Mouse (Mus musculus): ENCODE measurements around the gene Pde6c.

Pde6c gene

DNA sequence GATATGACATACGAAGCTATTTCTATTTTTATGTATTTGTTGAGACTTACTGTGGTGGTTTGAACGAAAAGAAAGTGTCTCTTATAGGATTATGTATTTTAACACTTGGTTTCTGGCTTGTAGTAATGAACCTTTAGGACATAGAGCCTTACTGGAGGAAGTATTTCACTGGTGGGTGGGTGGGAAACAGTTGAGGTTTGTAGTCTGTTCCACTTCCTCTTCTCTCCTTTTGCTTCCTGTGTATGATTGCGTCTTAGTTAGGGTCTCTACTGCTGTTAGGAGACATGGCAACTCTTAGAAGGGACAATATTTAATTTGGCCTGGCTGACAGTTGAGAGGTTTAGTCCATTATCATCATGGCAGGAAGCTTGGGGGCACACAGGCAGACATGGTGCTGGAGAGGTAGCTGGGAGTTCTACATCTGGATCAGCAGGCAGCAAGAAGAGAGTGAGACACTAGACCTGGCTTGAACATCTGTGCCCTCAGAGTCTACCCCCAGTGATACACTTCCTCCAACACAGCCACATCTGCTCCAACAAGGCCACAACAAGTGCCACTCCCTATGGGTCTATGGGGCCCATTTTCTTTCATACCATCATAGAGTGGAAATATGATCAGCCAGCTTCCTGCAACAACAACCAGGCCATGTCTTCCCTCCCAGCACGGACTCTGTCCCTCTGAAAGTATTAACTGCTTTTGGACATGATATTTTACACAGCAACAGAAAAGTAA is 11.1 kb downstream of the Pde6c start:
- no peak for DNase-seq (ENCODE audit: low read depth)

GRCm38 (mm10) chr19:38156243-38156642 is 23.7 kb downstream of the Pde6c start:
- no peak for DNase-seq (ENCODE audit: low read depth)

- no peak for DNase-seq (ENCODE audit: low read depth)
Observed at GRCm38 (mm10) chr19:38161648-38162354, 29.2 kb downstream of the Pde6c start.

DNA sequence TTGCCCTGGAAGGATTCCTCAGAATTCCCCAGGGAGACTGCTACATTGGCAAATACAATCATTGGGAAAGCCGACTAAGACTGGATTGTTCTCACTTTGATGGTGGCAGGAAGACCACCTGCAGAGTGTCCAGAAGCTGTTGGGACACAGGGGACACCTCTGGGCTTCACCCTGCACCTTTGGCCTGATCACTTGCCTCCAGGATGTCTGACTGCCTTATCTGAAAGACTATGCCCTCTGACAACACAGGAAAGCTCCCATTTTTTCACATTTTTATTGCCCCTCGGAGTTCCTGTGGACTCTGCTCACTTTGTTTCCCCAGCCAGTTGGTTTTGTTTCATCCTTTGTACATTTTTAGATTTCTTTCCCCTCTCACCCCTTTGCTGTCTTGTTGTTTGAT is 32.1 kb downstream of the Pde6c start:
- DNase-seq (ENCODE audit: low read depth) = no peak

GRCm38 (mm10) chr19:38179675-38180074 is 47.1 kb downstream of the Pde6c start:
- DNase-seq (ENCODE audit: low read depth) = no peak

DNA sequence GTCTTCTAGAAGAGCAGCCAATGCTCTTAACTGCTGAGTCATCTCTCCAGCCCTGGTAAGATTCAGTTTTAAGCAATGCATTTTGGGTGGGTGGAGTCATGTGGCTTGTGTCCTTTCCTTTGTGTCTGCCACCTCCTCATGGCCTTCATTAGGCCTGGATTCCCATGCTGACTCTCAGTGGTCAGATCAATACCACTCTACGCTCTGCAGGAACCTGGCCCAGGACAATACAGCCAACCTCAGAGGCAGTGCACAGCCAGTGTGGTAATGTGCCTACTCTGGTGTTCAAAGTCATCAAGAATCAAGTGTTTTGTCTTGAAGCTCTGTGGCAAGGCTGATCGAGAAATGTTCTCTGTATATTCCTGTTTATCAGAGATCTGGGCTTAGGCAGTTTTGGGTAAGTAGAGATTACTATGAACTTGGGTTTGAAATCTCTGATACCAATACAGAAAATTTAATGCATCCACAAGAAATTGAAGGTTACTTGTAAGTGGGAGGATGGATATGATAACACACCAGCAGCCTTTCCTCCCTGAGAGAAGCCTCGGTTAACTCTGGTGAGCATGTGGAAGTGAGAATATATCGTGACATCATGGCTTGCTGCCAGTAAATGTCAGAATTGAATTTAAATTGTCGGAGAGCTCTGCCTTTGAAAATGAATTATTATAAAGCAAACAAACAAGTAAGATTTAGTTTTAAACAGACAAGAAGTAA is 54.2 kb downstream of the Pde6c start:
- DNase-seq (ENCODE audit: low read depth) = no peak

DNA sequence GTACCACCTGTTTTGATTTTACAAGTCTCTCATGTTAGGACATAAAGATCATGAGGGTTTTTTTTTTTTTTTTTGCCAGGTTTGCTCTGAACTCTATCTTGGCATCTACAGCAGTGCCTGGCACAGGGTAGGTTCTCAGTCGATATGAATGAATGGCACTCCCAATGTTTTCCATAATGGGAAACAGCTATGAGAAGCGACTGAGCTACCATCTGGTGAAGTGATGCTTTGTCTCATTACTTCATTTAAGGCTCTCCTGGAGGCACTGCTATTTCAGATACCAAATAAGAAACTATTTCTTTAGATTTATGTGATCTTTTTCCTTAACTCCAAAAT is 54.7 kb downstream of the Pde6c start:
- no peak for DNase-seq (ENCODE audit: low read depth)

GRCm38 (mm10) chr19:38190606-38191005 is 58.0 kb downstream of the Pde6c start:
- DNase-seq (ENCODE audit: low read depth) = no peak

- DNase-seq (ENCODE audit: low read depth) = no peak
Observed at GRCm38 (mm10) chr19:38191446-38191845, 58.9 kb downstream of the Pde6c start.

GRCm38 (mm10) chr19:38195245-38195644 is 62.7 kb downstream of the Pde6c start:
- no peak for DNase-seq (ENCODE audit: low read depth)

GRCm38 (mm10) chr19:38198731-38199130 is 66.2 kb downstream of the Pde6c start:
- DNase-seq (ENCODE audit: low read depth) = no peak

GRCm38 (mm10) chr19:38206669-38207068 is 74.1 kb downstream of the Pde6c start:
- no peak for DNase-seq (ENCODE audit: low read depth)

GRCm38 (mm10) chr19:38217696-38218095 is 85.1 kb downstream of the Pde6c start:
- DNase-seq (ENCODE audit: low read depth) = no peak

DNA sequence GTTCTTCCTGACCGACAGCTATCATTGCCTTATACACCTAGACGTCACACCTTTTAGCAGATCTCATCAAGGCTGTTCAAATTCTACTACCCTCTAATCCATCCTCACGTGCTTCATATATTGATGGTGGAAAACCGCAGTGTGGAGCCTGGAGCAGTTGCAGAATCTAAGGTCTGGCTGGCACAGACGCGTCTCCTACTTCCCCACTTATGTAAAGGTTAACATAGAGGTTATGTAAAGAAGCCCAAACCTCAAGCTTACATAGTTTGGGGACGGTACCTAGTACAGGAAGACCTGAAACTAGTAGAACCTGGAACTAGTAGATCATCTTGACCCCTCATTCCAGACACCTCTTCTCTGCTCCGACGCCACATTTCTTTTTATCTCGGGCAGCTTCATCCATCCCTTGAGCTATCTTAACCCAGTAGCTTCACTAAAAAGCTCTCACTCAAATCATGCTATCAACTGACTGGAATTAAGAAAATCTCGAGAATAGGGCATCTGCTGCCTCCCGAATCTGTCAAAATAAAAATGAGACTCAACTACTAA is 90.8 kb downstream of the Pde6c start:
- no peak for DNase-seq (ENCODE audit: low read depth)

GRCm38 (mm10) chr19:38223905-38224684 is 91.5 kb downstream of the Pde6c start, which contains the start of gene Fra10ac1:
Gene Fra10ac1, minus strand, starts transcription at chr19:38224156.
- DNase-seq (ENCODE audit: low read depth) = peak; percentile 46

DNA sequence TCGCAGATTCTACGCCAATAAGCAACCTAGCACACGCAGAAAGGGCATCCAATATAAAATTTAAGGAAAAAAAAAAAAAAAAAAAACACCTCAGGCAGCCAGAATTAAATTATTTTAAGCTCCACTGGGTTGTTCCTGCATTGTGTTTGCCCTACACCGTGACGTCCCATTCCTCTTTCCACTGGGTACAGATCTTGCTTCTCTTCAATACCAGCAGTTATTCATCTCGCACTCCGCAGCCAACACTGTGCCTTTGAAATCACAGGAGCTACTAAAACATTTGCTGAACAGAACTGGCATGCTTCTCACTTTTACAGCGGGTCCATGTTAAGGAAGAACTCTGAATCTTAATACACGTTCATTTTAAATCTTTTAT is 92.1 kb downstream of the Pde6c start:
- no peak for DNase-seq (ENCODE audit: low read depth)

GRCm38 (mm10) chr19:38228699-38229098 is 96.1 kb downstream of the Pde6c start:
- DNase-seq (ENCODE audit: low read depth) = no peak

DNA sequence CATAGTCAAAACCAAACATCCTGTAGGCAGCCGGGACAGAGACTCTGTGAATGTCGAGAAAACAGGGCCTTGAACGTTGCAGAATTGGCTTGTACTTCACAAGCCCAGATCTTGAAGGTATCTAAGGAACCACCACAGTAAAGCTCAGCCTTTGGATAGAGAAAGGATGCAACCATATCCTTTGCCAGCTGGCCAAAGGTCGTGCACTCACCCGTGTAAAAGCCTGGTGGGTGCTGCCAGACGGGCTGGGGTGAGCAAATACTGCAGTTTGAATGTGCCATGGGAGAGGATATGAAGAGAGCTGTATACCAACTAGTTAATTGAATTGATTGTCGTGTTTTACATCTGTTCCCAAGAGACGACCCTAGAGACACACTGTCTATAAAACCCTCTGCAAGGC is 99.5 kb downstream of the Pde6c start:
- DNase-seq (ENCODE audit: low read depth) = no peak

DNA sequence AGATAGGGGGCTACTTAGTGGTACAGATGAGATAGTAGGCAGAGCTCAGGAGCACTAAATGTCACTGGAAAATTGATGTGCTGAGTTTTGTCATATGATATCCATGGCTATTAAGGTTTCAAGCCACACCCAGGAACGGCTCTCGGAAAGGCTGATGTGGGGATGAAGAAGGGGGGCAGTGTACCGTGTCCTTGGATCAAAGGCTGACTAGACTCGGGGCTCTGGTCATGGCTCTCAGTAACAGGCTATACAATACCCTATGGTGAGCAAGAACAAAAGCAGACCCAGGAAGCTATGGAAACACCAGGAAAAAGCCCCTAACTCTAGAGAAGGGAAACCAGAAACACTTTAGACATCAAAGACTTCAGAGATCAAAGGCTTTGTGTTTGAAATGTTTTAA is 99.9 kb downstream of the Pde6c start:
- no peak for DNase-seq (ENCODE audit: low read depth)

Data from fibroblast of lung, adult 2 months (primary cell).